In the genomic region with DNA sequence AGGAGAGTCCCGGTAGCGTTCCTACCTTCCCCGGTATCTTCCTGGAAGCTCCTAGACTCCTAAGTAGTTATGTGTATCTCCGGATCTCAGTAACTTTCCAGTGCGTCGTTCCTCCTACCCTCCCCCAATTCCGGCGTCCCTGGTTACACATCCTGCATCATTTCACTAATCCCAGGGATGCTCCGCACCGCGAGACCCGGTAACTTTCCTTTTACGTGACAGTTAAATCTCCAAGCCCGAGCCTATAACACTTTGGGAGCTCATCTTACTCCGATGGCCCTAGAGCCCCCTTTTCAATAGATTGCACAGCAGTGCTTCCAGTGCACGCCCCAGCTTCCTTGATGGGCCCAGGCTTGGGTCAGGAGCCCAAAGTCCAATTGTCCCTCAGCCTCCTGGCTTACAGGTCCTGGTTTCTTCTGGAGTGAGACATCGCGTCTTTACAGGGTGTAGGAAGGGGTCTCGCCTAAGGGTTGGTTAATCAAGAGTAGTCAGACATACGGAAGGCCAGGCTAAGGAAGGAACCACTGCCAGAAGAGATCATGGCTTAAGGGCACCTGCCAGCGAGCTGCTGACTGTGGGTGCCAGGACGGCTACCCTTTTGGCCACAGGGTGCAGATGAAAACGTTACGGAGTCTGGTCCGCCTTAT, we compare ENCODE assay signal across 8 mouse cellular contexts. TPM values are rescaled to one million over a fixed set of nuclear protein-coding genes. Genes with fewer than 3 reads are reported as not detected.
DNase-seq lines count a peak whose midpoint lies in the region; ATAC-seq and TF ChIP-seq lines count a peak whose summit lies in the region.

No protein-coding gene starts in this region.

- peak; percentile 30 for DNase-seq in heart, postnatal 0 days (ENCODE audit: low spot score)
- DNase-seq in layer of hippocampus, adult 11-12 months (ENCODE audit: low spot score), result peak; percentile 65
- DNase-seq in liver, postnatal 0 days, result peak; percentile 43
- no peak for DNase-seq in ovary, postnatal 14 days (ENCODE audit: low spot score)

- H3K9ac ChIP-seq in embryonic facial prominence, embryonic 15.5 days, result peak overlapping the region; percentile 44
- H3K9ac ChIP-seq in heart, postnatal 0 days (replicated peaks; ENCODE audit: low read depth, low read length), result peak overlapping the region; percentile 49
- peak overlapping the region; percentile 78 for H3K9ac ChIP-seq in liver, postnatal 0 days (replicated peaks)
- H3K9ac ChIP-seq in neural tube, embryonic 14.5 days (replicated peaks; ENCODE audit: low read depth, low read length), result peak overlapping the region; percentile 52

- peak overlapping the region; percentile 95 for H3K4me2 ChIP-seq in embryonic facial prominence, embryonic 15.5 days (replicated peaks)
- H3K4me2 ChIP-seq in heart, postnatal 0 days (ENCODE audit: low read depth, low read length), result peak overlapping the region; percentile 97
- H3K4me2 ChIP-seq in liver, postnatal 0 days (ENCODE audit: low read depth, low read length), result peak overlapping the region; percentile 90
- peak overlapping the region; percentile 90 for H3K4me2 ChIP-seq in neural tube, embryonic 14.5 days (ENCODE audit: low read depth, low read length)

- no peak for TF ChIP-seq EP300 in heart, postnatal 0 days (IDR thresholded peaks at IDR 0.05; ENCODE audit: low read depth)
- TF ChIP-seq EP300 in liver, postnatal 0 days (IDR thresholded peaks at IDR 0.05; ENCODE audit: low read depth), result no peak

- WGBS in embryonic facial prominence, embryonic 15.5 days, result under 1% methylated on average over 25 of the region's 25 CpGs
- WGBS in heart, postnatal 0 days, result under 1% methylated on average over 25 of the region's 25 CpGs
- under 1% methylated on average over 25 of the region's 25 CpGs for WGBS in liver, postnatal 0 days (ENCODE audit: insufficient replicate concordance)
- WGBS in neural tube, embryonic 14.5 days, result 0% methylated on average over 25 of the region's 25 CpGs

- peak; percentile 26 for ATAC-seq in activated CD4-positive, CD25-positive, alpha-beta regulatory T cell, adult 4 months
- no peak; the same call in 1 of the 2 replicates for ATAC-seq in embryonic facial prominence, embryonic 15.5 days (ENCODE audit: insufficient number of reproducible peaks, low FRiP score, low TSS enrichment, low read depth)
- peak; percentile 45 for ATAC-seq in heart, postnatal 0 days (ENCODE audit: insufficient read depth, low read depth)
- ATAC-seq in liver, postnatal 0 days, result peak; percentile 22
- peak; percentile 36 for ATAC-seq in neural tube, embryonic 14.5 days (ENCODE audit: low read depth)

- H3K4me3 ChIP-seq in E14TG2a.4 (replicated peaks; ENCODE audit: low read length), result peak overlapping the region; percentile 98
- peak overlapping the region; percentile 71 for H3K4me3 ChIP-seq in embryonic facial prominence, embryonic 15.5 days (replicated peaks)
- H3K4me3 ChIP-seq in heart, postnatal 0 days (ENCODE audit: low read depth, low read length), result peak overlapping the region; percentile 71
- peak overlapping the region; percentile 74 for H3K4me3 ChIP-seq in liver, postnatal 0 days (ENCODE audit: low read depth, low read length)
- H3K4me3 ChIP-seq in neural tube, embryonic 14.5 days (ENCODE audit: low read depth, low read length), result peak overlapping the region; percentile 50

- peaks cover 37% of the 10 kb centered on the region for H3K4me1 ChIP-seq in E14TG2a.4 (replicated peaks; ENCODE audit: low read depth, low read length)
- peaks cover 12% of the 10 kb centered on the region; the same call in 1 of the 2 replicates for H3K4me1 ChIP-seq in embryonic facial prominence, embryonic 15.5 days
- peaks cover 5% of the 10 kb centered on the region; the same call in 1 of the 2 replicates for H3K4me1 ChIP-seq in heart, postnatal 0 days (ENCODE audit: control insufficient read depth, insufficient read depth)
- H3K4me1 ChIP-seq in liver, postnatal 0 days (ENCODE audit: insufficient read depth), result peaks cover 10% of the 10 kb centered on the region
- no peaks in the 10 kb centered on the region for H3K4me1 ChIP-seq in neural tube, embryonic 14.5 days (ENCODE audit: control insufficient read depth, insufficient read depth, low read length)

- H3K9me3 ChIP-seq in E14TG2a.4 (ENCODE audit: low read length), result no peaks in the 10 kb centered on the region
- no peaks in the 10 kb centered on the region for H3K9me3 ChIP-seq in embryonic facial prominence, embryonic 15.5 days (replicated peaks)
- H3K9me3 ChIP-seq in heart, postnatal 0 days (replicated peaks; ENCODE audit: control insufficient read depth, low read length), result no peaks in the 10 kb centered on the region
- no peaks in the 10 kb centered on the region for H3K9me3 ChIP-seq in liver, postnatal 0 days (ENCODE audit: low read length)
- H3K9me3 ChIP-seq in neural tube, embryonic 14.5 days (ENCODE audit: control insufficient read depth, low read length), result no peaks in the 10 kb centered on the region

- H3K27ac ChIP-seq in embryonic facial prominence, embryonic 15.5 days (replicated peaks), result peak overlapping the region; percentile 85
- H3K27ac ChIP-seq in heart, postnatal 0 days (ENCODE audit: low read depth), result peak overlapping the region; percentile 68
- peak overlapping the region; percentile 76 for H3K27ac ChIP-seq in liver, postnatal 0 days (ENCODE audit: low read depth)
- H3K27ac ChIP-seq in neural tube, embryonic 14.5 days (ENCODE audit: low read depth, low read length), result peak overlapping the region; percentile 58

- TF ChIP-seq CTCF in E14TG2a.4 (conservative IDR thresholded peaks at IDR 0.05; ENCODE audit: low read length), result no peak
- TF ChIP-seq CTCF in heart, postnatal 0 days (IDR thresholded peaks at IDR 0.05; ENCODE audit: low read depth), result no peak
- TF ChIP-seq CTCF in liver, postnatal 0 days (IDR thresholded peaks at IDR 0.05; ENCODE audit: low read depth), result no peak

- H3K27me3 ChIP-seq in E14TG2a.4 (ENCODE audit: insufficient read depth, low read length), result no peaks in the 10 kb centered on the region
- no peaks in the 10 kb centered on the region for H3K27me3 ChIP-seq in embryonic facial prominence, embryonic 15.5 days
- no peaks in the 10 kb centered on the region for H3K27me3 ChIP-seq in heart, postnatal 0 days (ENCODE audit: control insufficient read depth, insufficient read depth, low read length)
- H3K27me3 ChIP-seq in liver, postnatal 0 days (ENCODE audit: insufficient read depth, low read length), result no peaks in the 10 kb centered on the region
- H3K27me3 ChIP-seq in neural tube, embryonic 14.5 days (ENCODE audit: control insufficient read depth, insufficient read depth, low read length), result no peaks in the 10 kb centered on the region

- H3K36me3 ChIP-seq in E14TG2a.4 (ENCODE audit: insufficient read depth, low read length), result peaks cover 59% of the 10 kb centered on the region
- H3K36me3 ChIP-seq in embryonic facial prominence, embryonic 15.5 days, result peaks cover 31% of the 10 kb centered on the region
- H3K36me3 ChIP-seq in heart, postnatal 0 days (replicated peaks; ENCODE audit: control insufficient read depth, insufficient read depth, low read length), result peaks cover 15% of the 10 kb centered on the region
- peaks cover 16% of the 10 kb centered on the region for H3K36me3 ChIP-seq in liver, postnatal 0 days (replicated peaks; ENCODE audit: insufficient read depth, low read length)
- H3K36me3 ChIP-seq in neural tube, embryonic 14.5 days (ENCODE audit: control insufficient read depth, insufficient read depth, low read length), result 0 out of 2 replicates have a peak, but pooled peaks cover 5% of the 10 kb centered on the region

RNA-seq across cellular contexts. Expression of a gene that starts 0.7 kb away (rescaled TPM):
- polyA plus RNA-seq in activated CD4-positive, CD25-positive, alpha-beta regulatory T cell, adult 4 months (2017; shearing (Covaris generic)), result 10 to 100 TPM; 18.8 to 24.8 TPM
- 23.8 and 24.3 TPM in 2 replicates for polyA plus RNA-seq in embryonic facial prominence, embryonic 15.5 days (2015; fragmentation: Nextera tagmentation; extraction: Ambion mirVana)
- 15.9 and 41.7 TPM in 2 replicates for total RNA-seq in heart, postnatal 0 days (2014; rRNA removed; ENCODE audit: low replicate concordance)
- polyA plus RNA-seq in heart, postnatal 0 days (2015; fragmentation: Nextera tagmentation; extraction: Ambion mirVana), result 7.9 and 8.4 TPM in 2 replicates
- 6.4 TPM in 2 replicates for polyA plus RNA-seq in liver, postnatal 0 days (2015; fragmentation: Nextera tagmentation; extraction: Ambion mirVana)
- 33.5 and 38.0 TPM in 2 replicates for polyA plus RNA-seq in neural tube, embryonic 14.5 days (2014; fragmentation: Nextera tagmentation; extraction: Ambion mirVana)

RNA-seq across cellular contexts. Expression of a gene that starts 15.6 kb away (rescaled TPM):
- 10 to 100 TPM; 17.0 to 19.1 TPM for polyA plus RNA-seq in activated CD4-positive, CD25-positive, alpha-beta regulatory T cell, adult 4 months (2017; shearing (Covaris generic))
- polyA plus RNA-seq in embryonic facial prominence, embryonic 15.5 days (2015; fragmentation: Nextera tagmentation; extraction: Ambion mirVana), result 55.4 and 65.7 TPM in 2 replicates
- 47.6 and 56.5 TPM in 2 replicates for total RNA-seq in heart, postnatal 0 days (2014; rRNA removed; ENCODE audit: low replicate concordance)
- 32.7 and 32.9 TPM in 2 replicates for polyA plus RNA-seq in heart, postnatal 0 days (2015; fragmentation: Nextera tagmentation; extraction: Ambion mirVana)
- polyA plus RNA-seq in liver, postnatal 0 days (2015; fragmentation: Nextera tagmentation; extraction: Ambion mirVana), result 19.9 and 20.6 TPM in 2 replicates
- polyA plus RNA-seq in neural tube, embryonic 14.5 days (2014; fragmentation: Nextera tagmentation; extraction: Ambion mirVana), result 64.9 and 86.5 TPM in 2 replicates

RNA-seq across cellular contexts. Expression of a gene that starts 23.0 kb away (rescaled TPM):
- 1 to 10 TPM in 1 of 2 experiments, under 1 TPM in 1; 0.97 to 1.0 TPM for polyA plus RNA-seq in activated CD4-positive, CD25-positive, alpha-beta regulatory T cell, adult 4 months (2017; shearing (Covaris generic))
- polyA plus RNA-seq in embryonic facial prominence, embryonic 15.5 days (2015; fragmentation: Nextera tagmentation; extraction: Ambion mirVana), result 48.6 and 53.1 TPM in 2 replicates
- total RNA-seq in heart, postnatal 0 days (2014; rRNA removed; ENCODE audit: low replicate concordance), result 59.7 and 70.8 TPM in 2 replicates
- 25.0 and 25.7 TPM in 2 replicates for polyA plus RNA-seq in heart, postnatal 0 days (2015; fragmentation: Nextera tagmentation; extraction: Ambion mirVana)
- polyA plus RNA-seq in liver, postnatal 0 days (2015; fragmentation: Nextera tagmentation; extraction: Ambion mirVana), result 4.9 and 6.3 TPM in 2 replicates
- polyA plus RNA-seq in neural tube, embryonic 14.5 days (2014; fragmentation: Nextera tagmentation; extraction: Ambion mirVana), result 26.4 and 43.5 TPM in 2 replicates

RNA-seq across cellular contexts. Expression of a gene that starts 45.2 kb away (rescaled TPM):
- not detected for polyA plus RNA-seq in activated CD4-positive, CD25-positive, alpha-beta regulatory T cell, adult 4 months (2017; shearing (Covaris generic))
- polyA plus RNA-seq in embryonic facial prominence, embryonic 15.5 days (2015; fragmentation: Nextera tagmentation; extraction: Ambion mirVana), result not detected in 2 replicates
- total RNA-seq in heart, postnatal 0 days (2014; rRNA removed; ENCODE audit: low replicate concordance), result not detected in 2 replicates
- polyA plus RNA-seq in heart, postnatal 0 days (2015; fragmentation: Nextera tagmentation; extraction: Ambion mirVana), result not detected in 2 replicates
- not detected in 2 replicates for polyA plus RNA-seq in liver, postnatal 0 days (2015; fragmentation: Nextera tagmentation; extraction: Ambion mirVana)
- 0.35 and 0.66 TPM in 2 replicates for polyA plus RNA-seq in neural tube, embryonic 14.5 days (2014; fragmentation: Nextera tagmentation; extraction: Ambion mirVana)

RNA-seq across cellular contexts. Expression of a gene that starts 48.4 kb away (rescaled TPM):
- polyA plus RNA-seq in activated CD4-positive, CD25-positive, alpha-beta regulatory T cell, adult 4 months (2017; shearing (Covaris generic)), result 10 to 100 TPM; 10.9 to 15.4 TPM
- polyA plus RNA-seq in embryonic facial prominence, embryonic 15.5 days (2015; fragmentation: Nextera tagmentation; extraction: Ambion mirVana), result 5.9 and 9.7 TPM in 2 replicates
- 8.9 and 14.1 TPM in 2 replicates for total RNA-seq in heart, postnatal 0 days (2014; rRNA removed; ENCODE audit: low replicate concordance)
- 6.8 and 7.3 TPM in 2 replicates for polyA plus RNA-seq in heart, postnatal 0 days (2015; fragmentation: Nextera tagmentation; extraction: Ambion mirVana)
- 14.8 and 14.9 TPM in 2 replicates for polyA plus RNA-seq in liver, postnatal 0 days (2015; fragmentation: Nextera tagmentation; extraction: Ambion mirVana)
- polyA plus RNA-seq in neural tube, embryonic 14.5 days (2014; fragmentation: Nextera tagmentation; extraction: Ambion mirVana), result 2.6 TPM in 2 replicates
